Mouse (Mus musculus): Measurements from ENCODE around the gene Elp1. TPM values are rescaled to one million over a fixed set of nuclear protein-coding genes. Genes with fewer than 3 reads are reported as not detected.

Gene Elp1
- polyA plus RNA-seq, 1 experiment, result 82.2 TPM

- Histone ChIP-seq H3K9ac (ENCODE audit: low read depth, poor library complexity, severe bottlenecking) (no peak within 1 kb of the TSS), H3K27ac (ENCODE audit: insufficient read depth, low read length) (no peak within 1 kb of the TSS), H3K4me3 (ENCODE audit: low read depth, low read length) (no peak within 1 kb of the TSS), H3K4me1 (ENCODE audit: control insufficient read depth, insufficient read depth, low read length) (no peaks in the 10 kb centered on the region), H3K9me3 (replicated peaks; ENCODE audit: control insufficient read depth, insufficient read depth, low read length, poor library complexity, severe bottlenecking) (peaks cover 7% of the 10 kb centered on the region; the same call in 1 of the 2 replicates), H3K36me3 (ENCODE audit: control insufficient read depth, insufficient read depth, low read length, poor library complexity, severe bottlenecking) (no peaks in the 10 kb centered on the region; the same call in none of the 2 replicates), H3K27me3 (ENCODE audit: control insufficient read depth, insufficient read depth, low read length, poor library complexity, severe bottlenecking) (no peaks in the 10 kb centered on the region)
- TF ChIP-seq CTCF (IDR thresholded peaks at IDR 0.05; ENCODE audit: low read depth, low read length) (no peak), POLR2A (IDR thresholded peaks at IDR 0.05; ENCODE audit: insufficient read depth, low read length) (no peak), EP300 (IDR thresholded peaks at IDR 0.05; ENCODE audit: insufficient read depth, low read depth, low read length) (no peak)
Measured at GRCm38 (mm10) chr4:56743363-56744195, 58.6 kb downstream of the Elp1 start, which contains the start of gene Actl7a. Actl7a (plus strand) TSS chr4:56743413.

GRCm38 (mm10) chr4:56742698-56743097, 59.4 kb downstream of the Elp1 start:
- Histone ChIP-seq H3K9me3 (replicated peaks; ENCODE audit: control insufficient read depth, insufficient read depth, low read length, poor library complexity, severe bottlenecking) (peaks cover 7% of the 10 kb centered on the region; the same call in 1 of the 2 replicates), H3K4me3 (ENCODE audit: low read depth, low read length) (no peak overlapping the region), H3K36me3 (ENCODE audit: control insufficient read depth, insufficient read depth, low read length, poor library complexity, severe bottlenecking) (no peaks in the 10 kb centered on the region; the same call in none of the 2 replicates), H3K27ac (ENCODE audit: insufficient read depth, low read length) (no peak overlapping the region), H3K9ac (ENCODE audit: low read depth, poor library complexity, severe bottlenecking) (no peak overlapping the region), H3K4me1 (ENCODE audit: control insufficient read depth, insufficient read depth, low read length) (no peaks in the 10 kb centered on the region), H3K27me3 (ENCODE audit: control insufficient read depth, insufficient read depth, low read length, poor library complexity, severe bottlenecking) (no peaks in the 10 kb centered on the region)
- no peak for TF ChIP-seq CTCF (IDR thresholded peaks at IDR 0.05; ENCODE audit: low read depth, low read length)
- TF ChIP-seq POLR2A (IDR thresholded peaks at IDR 0.05; ENCODE audit: insufficient read depth, low read length), result no peak
- no peak for TF ChIP-seq EP300 (IDR thresholded peaks at IDR 0.05; ENCODE audit: insufficient read depth, low read depth, low read length)

- H3K4me3 ChIP-seq (ENCODE audit: low read depth, low read length), result peak within 1 kb of the TSS; percentile 36
- no peak within 1 kb of the TSS for H3K9ac ChIP-seq (ENCODE audit: low read depth, poor library complexity, severe bottlenecking)
- H3K27ac ChIP-seq (ENCODE audit: insufficient read depth, low read length), result no peak within 1 kb of the TSS
- no peaks in the 10 kb centered on the region; the same call in none of the 2 replicates for H3K36me3 ChIP-seq (ENCODE audit: control insufficient read depth, insufficient read depth, low read length, poor library complexity, severe bottlenecking)
- TF ChIP-seq POLR2A (IDR thresholded peaks at IDR 0.05; ENCODE audit: insufficient read depth, low read length), result no peak
- no peak for TF ChIP-seq CTCF (IDR thresholded peaks at IDR 0.05; ENCODE audit: low read depth, low read length)
- TF ChIP-seq EP300 (IDR thresholded peaks at IDR 0.05; ENCODE audit: insufficient read depth, low read depth, low read length), result no peak
- H3K9me3 ChIP-seq (replicated peaks; ENCODE audit: control insufficient read depth, insufficient read depth, low read length, poor library complexity, severe bottlenecking), result peaks cover 7% of the 10 kb centered on the region; the same call in 1 of the 2 replicates
- H3K4me1 ChIP-seq (ENCODE audit: control insufficient read depth, insufficient read depth, low read length), result no peaks in the 10 kb centered on the region
- no peaks in the 10 kb centered on the region for H3K27me3 ChIP-seq (ENCODE audit: control insufficient read depth, insufficient read depth, low read length, poor library complexity, severe bottlenecking)
Measured at GRCm38 (mm10) chr4:56741041-56741493, 61.1 kb downstream of the Elp1 start, which contains the start of gene Actl7b. Actl7b (minus strand) TSS chr4:56741443.

- Histone ChIP-seq H3K4me3 (ENCODE audit: low read depth, low read length) (peak overlapping the region; percentile 36), H3K27ac (ENCODE audit: insufficient read depth, low read length) (no peak overlapping the region), H3K4me1 (ENCODE audit: control insufficient read depth, insufficient read depth, low read length) (no peaks in the 10 kb centered on the region), H3K27me3 (ENCODE audit: control insufficient read depth, insufficient read depth, low read length, poor library complexity, severe bottlenecking) (no peaks in the 10 kb centered on the region), H3K9me3 (replicated peaks; ENCODE audit: control insufficient read depth, insufficient read depth, low read length, poor library complexity, severe bottlenecking) (peaks cover 6% of the 10 kb centered on the region; the same call in 1 of the 2 replicates), H3K36me3 (ENCODE audit: control insufficient read depth, insufficient read depth, low read length, poor library complexity, severe bottlenecking) (no peaks in the 10 kb centered on the region; the same call in 1 of the 2 replicates), H3K9ac (ENCODE audit: low read depth, poor library complexity, severe bottlenecking) (no peak overlapping the region)
- TF ChIP-seq CTCF (IDR thresholded peaks at IDR 0.05; ENCODE audit: low read depth, low read length), result no peak
- no peak for TF ChIP-seq EP300 (IDR thresholded peaks at IDR 0.05; ENCODE audit: insufficient read depth, low read depth, low read length)
- TF ChIP-seq POLR2A (IDR thresholded peaks at IDR 0.05; ENCODE audit: insufficient read depth, low read length), result no peak
Measured at GRCm38 (mm10) chr4:56740611-56741010, 61.5 kb downstream of the Elp1 start.

- Histone ChIP-seq H3K36me3 (ENCODE audit: control insufficient read depth, insufficient read depth, low read length, poor library complexity, severe bottlenecking) (no peaks in the 10 kb centered on the region), H3K4me3 (ENCODE audit: low read depth, low read length) (peak within 1 kb of the TSS; percentile 36)
- TF ChIP-seq EP300 (IDR thresholded peaks at IDR 0.05; ENCODE audit: insufficient read depth, low read depth, low read length) (no peak), POLR2A (IDR thresholded peaks at IDR 0.05; ENCODE audit: insufficient read depth, low read length) (no peak), CTCF (IDR thresholded peaks at IDR 0.05; ENCODE audit: low read depth, low read length) (no peak)
Measured at GRCm38 (mm10) chr4:56740020-56740485, 62.1 kb downstream of the Elp1 start, which contains the start of gene Gm26657. Gm26657 (plus strand) TSS chr4:56740070.

More at GRCm38 (mm10) chr4:56740020-56740485, 62.1 kb downstream of the Elp1 start, which contains the start of gene Gm26657:
- H3K27me3 ChIP-seq (ENCODE audit: control insufficient read depth, insufficient read depth, low read length, poor library complexity, severe bottlenecking), result no peaks in the 10 kb centered on the region
- no peaks in the 10 kb centered on the region for H3K4me1 ChIP-seq (ENCODE audit: control insufficient read depth, insufficient read depth, low read length)
- H3K27ac ChIP-seq (ENCODE audit: insufficient read depth, low read length), result no peak within 1 kb of the TSS
- H3K9me3 ChIP-seq (replicated peaks; ENCODE audit: control insufficient read depth, insufficient read depth, low read length, poor library complexity, severe bottlenecking), result 0 out of 2 replicates have a peak, but pooled peaks cover under 1% of the 10 kb centered on the region
- no peak within 1 kb of the TSS for H3K9ac ChIP-seq (ENCODE audit: low read depth, poor library complexity, severe bottlenecking)

Data from ES-Bruce4 (cell line).